Mouse (Mus musculus) kidney, adult 2 months (tissue): ENCODE data around the gene Ccr2.

Source experiments
- CTCF ChIP-seq: fragments of 200-500 bp; conservative IDR thresholded peaks from 2 replicates; pipeline ENCODE4 v1.5.1; 2011; ENCODE audit warnings: low read depth, mild to moderate bottlenecking, control low read depth, low read length, moderate library complexity, mixed read lengths; ENCODE audit not compliant: insufficient read depth, insufficient read length
- POLR2A ChIP-seq: fragments of 200-500 bp; IDR thresholded peaks from one replicate; pipeline ENCODE4 v1.6.1; 2011; ENCODE audit warnings: low read depth, low read length, control low read depth

DNA sequence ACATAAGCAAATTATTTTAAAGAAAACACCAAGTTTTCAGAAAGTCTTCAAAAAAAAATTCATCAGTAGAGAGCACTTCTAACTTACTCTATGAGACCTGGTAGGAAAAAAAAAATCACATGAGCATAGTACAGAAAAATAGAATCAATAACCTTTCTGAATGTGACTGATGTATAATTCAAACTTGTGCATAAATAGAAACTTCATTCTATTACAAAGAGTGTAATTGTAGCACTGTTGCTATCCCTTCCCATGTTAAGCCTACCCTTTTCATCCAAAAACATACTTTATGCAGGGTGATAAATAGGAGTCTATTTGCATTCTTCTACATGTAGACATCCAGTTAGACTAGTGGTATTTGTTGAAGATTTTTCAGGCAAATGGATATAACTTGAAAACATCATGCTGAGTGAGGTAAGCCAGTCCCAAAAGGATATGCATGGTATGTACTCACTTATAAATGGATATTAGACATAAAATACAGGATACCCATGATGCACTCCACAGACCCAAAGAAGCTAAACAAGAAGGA, 35.1 kb upstream of the Ccr2 start:
- TF ChIP-seq CTCF (no peak), POLR2A (no peak)
